Mouse (Mus musculus): Measurements from ENCODE around the gene Wdr26. TPM values are rescaled to one million over a fixed set of nuclear protein-coding genes. Genes with fewer than 3 reads are reported as not detected.

Wdr26 gene
- polyA plus RNA-seq, 1 experiment from 2014 or later, result 50.1 TPM

- ATAC-seq (ENCODE audit: low FRiP score), result no peak
- Histone ChIP-seq H3K36me3 (ENCODE audit: control insufficient read depth, insufficient read depth, low read length) (no peaks in the 10 kb centered on the region), H3K9me3 (ENCODE audit: control insufficient read depth, low read length) (no peaks in the 10 kb centered on the region), H3K4me2 (replicated peaks; ENCODE audit: low read depth, low read length) (no peak overlapping the region), H3K4me1 (replicated peaks; ENCODE audit: control insufficient read depth, insufficient read depth, low read length) (no peaks in the 10 kb centered on the region), H3K27me3 (ENCODE audit: control insufficient read depth, insufficient read depth, low read length) (no peaks in the 10 kb centered on the region), H3K27ac (ENCODE audit: low read depth, low read length) (no peak overlapping the region), H3K4me3 (ENCODE audit: low read depth, low read length) (no peak overlapping the region), H3K9ac (ENCODE audit: low read depth, low read length) (no peak overlapping the region)
- WGBS, result 63% methylated on average over 7 of the region's 7 CpGs
- DNase-seq (ENCODE audit: low spot score), result no peak
Measured at GRCm38 (mm10) chr1:181231262-181231661, 19.5 kb upstream of the Wdr26 start.

GRCm38 (mm10) chr1:181230731-181231148 is 18.9 kb upstream of the Wdr26 start:
- ATAC-seq (ENCODE audit: low FRiP score) (no peak), DNase-seq (ENCODE audit: low spot score) (no peak)
- 36% methylated on average over 10 of the region's 10 CpGs for WGBS
- Histone ChIP-seq H3K4me1 (replicated peaks; ENCODE audit: control insufficient read depth, insufficient read depth, low read length) (no peaks in the 10 kb centered on the region), H3K36me3 (ENCODE audit: control insufficient read depth, insufficient read depth, low read length) (no peaks in the 10 kb centered on the region), H3K27ac (ENCODE audit: low read depth, low read length) (no peak overlapping the region), H3K27me3 (ENCODE audit: control insufficient read depth, insufficient read depth, low read length) (no peaks in the 10 kb centered on the region), H3K4me2 (replicated peaks; ENCODE audit: low read depth, low read length) (no peak overlapping the region), H3K9ac (ENCODE audit: low read depth, low read length) (no peak overlapping the region), H3K4me3 (ENCODE audit: low read depth, low read length) (no peak overlapping the region), H3K9me3 (ENCODE audit: control insufficient read depth, low read length) (no peaks in the 10 kb centered on the region)

DNA sequence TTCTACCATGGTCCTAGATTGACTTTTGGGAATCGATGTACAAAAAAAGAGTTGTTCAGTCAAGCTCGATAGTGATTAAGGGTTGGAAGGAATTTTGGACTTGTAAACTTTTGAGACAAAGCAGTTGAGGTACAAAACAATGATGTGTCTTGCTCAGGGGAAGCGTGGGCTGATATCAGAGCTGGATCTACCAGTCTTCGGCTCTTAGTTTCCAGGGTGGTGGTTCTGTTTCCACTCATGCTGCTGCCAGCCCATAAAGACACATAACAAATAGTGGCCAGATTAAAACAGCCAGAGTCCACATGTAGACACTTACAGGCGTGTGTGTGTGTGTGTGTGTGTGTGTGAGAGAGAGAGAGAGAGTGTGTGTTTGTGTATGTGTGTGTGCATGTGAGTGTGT is 17.2 kb upstream of the Wdr26 start:
- Histone ChIP-seq H3K27ac (ENCODE audit: low read depth, low read length) (no peak overlapping the region), H3K36me3 (ENCODE audit: control insufficient read depth, insufficient read depth, low read length) (no peaks in the 10 kb centered on the region), H3K9ac (ENCODE audit: low read depth, low read length) (no peak overlapping the region), H3K4me3 (ENCODE audit: low read depth, low read length) (no peak overlapping the region), H3K4me1 (replicated peaks; ENCODE audit: control insufficient read depth, insufficient read depth, low read length) (no peaks in the 10 kb centered on the region), H3K4me2 (replicated peaks; ENCODE audit: low read depth, low read length) (no peak overlapping the region), H3K9me3 (ENCODE audit: control insufficient read depth, low read length) (no peaks in the 10 kb centered on the region), H3K27me3 (ENCODE audit: control insufficient read depth, insufficient read depth, low read length) (no peaks in the 10 kb centered on the region)
- ATAC-seq (ENCODE audit: low FRiP score), result no peak
- DNase-seq (ENCODE audit: low spot score), result no peak
- WGBS, result 86% methylated on average over 5 of the region's 5 CpGs

GRCm38 (mm10) chr1:181228591-181228990 is 16.8 kb upstream of the Wdr26 start:
- Histone ChIP-seq H3K27ac (ENCODE audit: low read depth, low read length) (no peak overlapping the region), H3K9me3 (ENCODE audit: control insufficient read depth, low read length) (no peaks in the 10 kb centered on the region), H3K9ac (ENCODE audit: low read depth, low read length) (no peak overlapping the region), H3K4me3 (ENCODE audit: low read depth, low read length) (no peak overlapping the region), H3K36me3 (ENCODE audit: control insufficient read depth, insufficient read depth, low read length) (no peaks in the 10 kb centered on the region), H3K27me3 (ENCODE audit: control insufficient read depth, insufficient read depth, low read length) (no peaks in the 10 kb centered on the region), H3K4me2 (replicated peaks; ENCODE audit: low read depth, low read length) (no peak overlapping the region), H3K4me1 (replicated peaks; ENCODE audit: control insufficient read depth, insufficient read depth, low read length) (no peaks in the 10 kb centered on the region)
- ATAC-seq (ENCODE audit: low FRiP score) (no peak), DNase-seq (ENCODE audit: low spot score) (no peak)
- 71% methylated on average over 5 of the region's 5 CpGs for WGBS

- ATAC-seq (ENCODE audit: low FRiP score) (no peak), DNase-seq (ENCODE audit: low spot score) (no peak)
- no peak overlapping the region for H3K4me2 ChIP-seq (replicated peaks; ENCODE audit: low read depth, low read length)
- no peak overlapping the region for H3K4me3 ChIP-seq (ENCODE audit: low read depth, low read length)
- H3K9me3 ChIP-seq (ENCODE audit: control insufficient read depth, low read length), result no peaks in the 10 kb centered on the region
- 88% methylated on average over 11 of the region's 11 CpGs for WGBS
- H3K4me1 ChIP-seq (replicated peaks; ENCODE audit: control insufficient read depth, insufficient read depth, low read length), result no peaks in the 10 kb centered on the region
- H3K27ac ChIP-seq (ENCODE audit: low read depth, low read length), result no peak overlapping the region
- no peaks in the 10 kb centered on the region for H3K36me3 ChIP-seq (ENCODE audit: control insufficient read depth, insufficient read depth, low read length)
- H3K27me3 ChIP-seq (ENCODE audit: control insufficient read depth, insufficient read depth, low read length), result no peaks in the 10 kb centered on the region
- H3K9ac ChIP-seq (ENCODE audit: low read depth, low read length), result no peak overlapping the region
Measured at GRCm38 (mm10) chr1:181227804-181228203, 16.0 kb upstream of the Wdr26 start.

DNA sequence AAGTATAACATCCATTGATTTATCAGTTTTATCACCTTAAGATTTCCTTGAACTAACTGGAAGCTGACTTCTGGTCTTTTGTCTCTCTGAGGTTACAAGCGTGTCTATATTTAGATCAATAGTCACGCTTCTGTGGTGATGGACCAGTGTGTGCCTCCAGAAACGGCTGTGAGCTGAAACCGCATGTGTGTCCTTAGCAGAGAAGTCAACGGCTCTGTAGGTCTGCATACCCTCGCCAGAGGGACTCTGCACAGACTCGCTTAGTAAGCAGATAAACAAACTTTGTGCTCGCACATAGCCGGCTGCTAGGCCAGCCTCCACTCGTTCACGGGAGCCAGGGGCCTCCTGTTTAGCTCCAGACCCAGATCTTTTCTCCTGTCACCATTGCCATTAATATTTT is 15.0 kb upstream of the Wdr26 start:
- WGBS, result 78% methylated on average over 11 of the region's 11 CpGs

GRCm38 (mm10) chr1:181225281-181225680 is 13.5 kb upstream of the Wdr26 start:
- WGBS, result 75% methylated on average over 5 of the region's 5 CpGs
- DNase-seq (ENCODE audit: low spot score) (no peak), ATAC-seq (ENCODE audit: low FRiP score) (no peak)
- no peak overlapping the region for H3K27ac ChIP-seq (ENCODE audit: low read depth, low read length)
- no peak overlapping the region for H3K4me2 ChIP-seq (replicated peaks; ENCODE audit: low read depth, low read length)
- H3K27me3 ChIP-seq (ENCODE audit: control insufficient read depth, insufficient read depth, low read length), result no peaks in the 10 kb centered on the region
- no peaks in the 10 kb centered on the region for H3K9me3 ChIP-seq (ENCODE audit: control insufficient read depth, low read length)
- H3K9ac ChIP-seq (ENCODE audit: low read depth, low read length), result no peak overlapping the region
- H3K4me3 ChIP-seq (ENCODE audit: low read depth, low read length), result no peak overlapping the region
- no peaks in the 10 kb centered on the region for H3K36me3 ChIP-seq (ENCODE audit: control insufficient read depth, insufficient read depth, low read length)
- no peaks in the 10 kb centered on the region for H3K4me1 ChIP-seq (replicated peaks; ENCODE audit: control insufficient read depth, insufficient read depth, low read length)

More for the DNA sequence above, 15.0 kb upstream of the Wdr26 start:
- H3K4me2 ChIP-seq (replicated peaks; ENCODE audit: low read depth, low read length), result no peak overlapping the region
- H3K9ac ChIP-seq (ENCODE audit: low read depth, low read length), result no peak overlapping the region
- no peak for ATAC-seq (ENCODE audit: low FRiP score)
- DNase-seq (ENCODE audit: low spot score), result no peak
- no peak overlapping the region for H3K4me3 ChIP-seq (ENCODE audit: low read depth, low read length)
- no peak overlapping the region for H3K27ac ChIP-seq (ENCODE audit: low read depth, low read length)
- H3K36me3 ChIP-seq (ENCODE audit: control insufficient read depth, insufficient read depth, low read length), result no peaks in the 10 kb centered on the region
- no peaks in the 10 kb centered on the region for H3K27me3 ChIP-seq (ENCODE audit: control insufficient read depth, insufficient read depth, low read length)
- H3K9me3 ChIP-seq (ENCODE audit: control insufficient read depth, low read length), result no peaks in the 10 kb centered on the region
- no peaks in the 10 kb centered on the region for H3K4me1 ChIP-seq (replicated peaks; ENCODE audit: control insufficient read depth, insufficient read depth, low read length)

DNA sequence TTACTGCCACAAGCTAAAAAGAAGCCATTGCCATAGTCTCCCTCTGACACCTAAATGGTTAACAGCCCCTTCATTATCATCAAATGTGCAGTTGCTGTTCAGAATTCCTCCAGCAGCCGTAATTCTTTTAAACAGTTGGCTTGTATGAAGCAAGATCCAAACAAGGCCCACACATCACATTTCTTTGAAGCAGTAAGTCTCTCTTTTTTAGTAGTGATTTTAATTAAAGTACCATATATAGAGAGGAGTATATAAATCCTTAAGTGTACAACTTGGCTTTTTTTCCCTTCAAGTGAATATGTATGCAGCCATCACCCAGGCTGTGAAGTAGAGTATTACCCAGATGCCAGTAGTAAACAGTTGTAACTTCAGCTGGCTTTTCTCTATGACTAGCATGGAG is 10.2 kb upstream of the Wdr26 start:
- no peaks in the 10 kb centered on the region for H3K9me3 ChIP-seq (ENCODE audit: control insufficient read depth, low read length)
- H3K4me1 ChIP-seq (replicated peaks; ENCODE audit: control insufficient read depth, insufficient read depth, low read length), result no peaks in the 10 kb centered on the region
- WGBS, result 50% methylated on average over 1 of the region's 1 CpGs
- no peak for DNase-seq (ENCODE audit: low spot score)
- no peak overlapping the region for H3K27ac ChIP-seq (ENCODE audit: low read depth, low read length)
- no peak overlapping the region for H3K9ac ChIP-seq (ENCODE audit: low read depth, low read length)
- no peak overlapping the region for H3K4me3 ChIP-seq (ENCODE audit: low read depth, low read length)
- H3K27me3 ChIP-seq (ENCODE audit: control insufficient read depth, insufficient read depth, low read length), result no peaks in the 10 kb centered on the region
- H3K36me3 ChIP-seq (ENCODE audit: control insufficient read depth, insufficient read depth, low read length), result no peaks in the 10 kb centered on the region
- no peak for ATAC-seq (ENCODE audit: low FRiP score)
- no peak overlapping the region for H3K4me2 ChIP-seq (replicated peaks; ENCODE audit: low read depth, low read length)

- Histone ChIP-seq H3K27ac (ENCODE audit: low read depth, low read length) (no peak overlapping the region), H3K4me1 (replicated peaks; ENCODE audit: control insufficient read depth, insufficient read depth, low read length) (0 out of 2 replicates have a peak, but pooled peaks cover 2% of the 10 kb centered on the region), H3K4me2 (replicated peaks; ENCODE audit: low read depth, low read length) (no peak overlapping the region), H3K9me3 (ENCODE audit: control insufficient read depth, low read length) (no peaks in the 10 kb centered on the region), H3K9ac (ENCODE audit: low read depth, low read length) (no peak overlapping the region), H3K4me3 (ENCODE audit: low read depth, low read length) (no peak overlapping the region), H3K27me3 (ENCODE audit: control insufficient read depth, insufficient read depth, low read length) (no peaks in the 10 kb centered on the region), H3K36me3 (ENCODE audit: control insufficient read depth, insufficient read depth, low read length) (no peaks in the 10 kb centered on the region)
- DNase-seq (ENCODE audit: low spot score) (no peak), ATAC-seq (ENCODE audit: low FRiP score) (no peak)
- WGBS, result 61% methylated on average over 4 of the region's 4 CpGs
Measured at GRCm38 (mm10) chr1:181216315-181216714, 4.5 kb upstream of the Wdr26 start.

All from hindbrain, embryonic 11.5 days (tissue).